Mouse (Mus musculus): Measurements from ENCODE around the gene 1700102P08Rik. TPM values are rescaled to one million over a fixed set of nuclear protein-coding genes. Genes with fewer than 3 reads are reported as not detected.
A peak's percentile ranks its signal among the peaks of the same experiment; 100 is the strongest.

Gene 1700102P08Rik
- total and polyA plus RNA-seq, 2 experiments from 2014 or later = not detected

DNA sequence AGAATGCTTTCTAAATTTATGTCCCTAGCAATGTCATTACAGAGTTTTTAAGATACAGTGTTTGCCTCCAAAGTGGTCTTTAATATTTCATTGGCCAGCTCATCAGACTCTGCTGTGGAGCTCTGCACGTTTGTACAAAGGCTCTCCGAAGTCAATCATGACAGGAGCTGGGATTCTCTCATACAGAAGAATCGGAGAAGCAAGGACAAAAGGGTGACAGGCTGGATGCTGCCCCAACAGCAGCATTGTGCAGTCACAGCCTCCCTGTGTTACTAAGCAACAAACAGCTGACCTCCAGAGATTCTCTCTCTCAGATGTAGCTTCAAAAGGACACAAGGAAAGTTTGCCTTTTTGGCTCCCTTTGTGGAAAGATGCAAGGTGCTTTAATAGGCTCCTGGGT lies 43.6 kb downstream of the 1700102P08Rik start, which contains the start of gene BC048562:
Gene BC048562, plus strand, starts transcription at position 301 of the 400 bp plus-strand sequence.
- Histone ChIP-seq H3K4me3 (ENCODE audit: low read depth, low read length) (no peak within 1 kb of the TSS), H3K4me1 (ENCODE audit: control insufficient read depth, insufficient read depth) (peaks cover 12% of the 10 kb centered on the region; the same call in 1 of the 2 replicates), H3K9ac (replicated peaks; ENCODE audit: low read depth, low read length) (no peak within 1 kb of the TSS), H3K27ac (ENCODE audit: low read depth) (no peak within 1 kb of the TSS), H3K4me2 (ENCODE audit: low read depth, low read length) (no peak within 1 kb of the TSS), H3K36me3 (replicated peaks; ENCODE audit: control insufficient read depth, insufficient read depth, low read length) (no peaks in the 10 kb centered on the region), H3K9me3 (replicated peaks; ENCODE audit: control insufficient read depth, low read length) (0 out of 2 replicates have a peak, but pooled peaks cover 3% of the 10 kb centered on the region), H3K27me3 (ENCODE audit: control insufficient read depth, insufficient read depth, low read length) (no peaks in the 10 kb centered on the region)
- DNase-seq (ENCODE audit: low spot score) (no peak), ATAC-seq (ENCODE audit: insufficient read depth, low read depth) (no peak)
- 62% methylated on average over 3 of the region's 3 CpGs for WGBS
- TF ChIP-seq EP300 (IDR thresholded peaks at IDR 0.05; ENCODE audit: low read depth) (no peak), CTCF (IDR thresholded peaks at IDR 0.05; ENCODE audit: low read depth) (no peak)

DNA sequence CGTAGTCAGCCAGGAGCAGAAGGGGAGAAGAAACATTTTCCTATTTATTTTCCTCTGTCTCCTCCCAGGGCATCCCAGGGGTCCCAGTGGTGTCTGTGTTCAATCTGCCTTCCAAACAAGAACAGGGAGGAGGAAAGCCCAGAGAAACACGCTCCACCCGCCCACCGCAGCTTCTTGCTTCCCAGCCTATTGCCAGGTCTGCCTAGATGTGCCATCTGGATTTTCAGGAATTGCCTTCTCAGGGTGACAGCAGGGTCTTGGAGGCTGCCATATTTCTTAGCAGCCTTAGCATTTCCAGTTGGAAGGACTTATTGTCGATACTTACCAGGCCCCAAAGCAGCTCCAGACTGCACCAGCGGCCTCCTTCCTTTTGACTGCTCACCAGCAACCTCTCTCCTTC lies 46.6 kb downstream of the 1700102P08Rik start:
- DNase-seq (ENCODE audit: low spot score) = no peak
- H3K27ac ChIP-seq (ENCODE audit: low read depth) = no peak overlapping the region
- no peaks in the 10 kb centered on the region for H3K27me3 ChIP-seq (ENCODE audit: control insufficient read depth, insufficient read depth, low read length)
- no peak overlapping the region for H3K4me3 ChIP-seq (ENCODE audit: low read depth, low read length)
- 0 out of 2 replicates have a peak, but pooled peaks cover 3% of the 10 kb centered on the region for H3K9me3 ChIP-seq (replicated peaks; ENCODE audit: control insufficient read depth, low read length)
- no peak overlapping the region for H3K9ac ChIP-seq (replicated peaks; ENCODE audit: low read depth, low read length)
- TF ChIP-seq CTCF (IDR thresholded peaks at IDR 0.05; ENCODE audit: low read depth) (no peak), EP300 (IDR thresholded peaks at IDR 0.05; ENCODE audit: low read depth) (no peak)
- no peaks in the 10 kb centered on the region for H3K36me3 ChIP-seq (replicated peaks; ENCODE audit: control insufficient read depth, insufficient read depth, low read length)
- no peak for ATAC-seq (ENCODE audit: insufficient read depth, low read depth)
- H3K4me1 ChIP-seq (ENCODE audit: control insufficient read depth, insufficient read depth) = peaks cover 19% of the 10 kb centered on the region; the same call in 1 of the 2 replicates
- H3K4me2 ChIP-seq (ENCODE audit: low read depth, low read length) = no peak overlapping the region
- WGBS = 87% methylated on average over 6 of the region's 6 CpGs

DNA sequence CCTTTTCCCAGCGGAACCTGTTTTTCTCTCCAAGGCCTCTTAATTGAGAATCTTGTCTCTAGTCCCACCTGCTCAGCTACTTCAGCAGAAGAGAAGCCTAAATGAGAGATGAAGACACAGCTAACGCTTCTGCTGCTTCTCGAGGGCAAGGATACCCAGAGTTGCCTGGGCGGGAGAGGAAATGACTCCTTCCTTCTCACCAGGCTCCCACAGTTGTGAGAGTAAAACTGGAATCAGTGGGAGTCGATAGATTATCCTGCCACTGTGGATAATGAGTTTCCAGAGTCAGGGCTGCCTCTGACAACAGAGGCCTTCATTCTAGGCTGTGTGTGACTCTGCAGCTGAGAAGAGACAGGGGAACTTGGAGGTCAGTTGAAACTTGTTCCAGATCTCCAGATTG lies 47.9 kb downstream of the 1700102P08Rik start:
- Histone ChIP-seq H3K9ac (replicated peaks; ENCODE audit: low read depth, low read length) (no peak overlapping the region), H3K36me3 (replicated peaks; ENCODE audit: control insufficient read depth, insufficient read depth, low read length) (no peaks in the 10 kb centered on the region), H3K9me3 (replicated peaks; ENCODE audit: control insufficient read depth, low read length) (0 out of 2 replicates have a peak, but pooled peaks cover 2% of the 10 kb centered on the region), H3K4me1 (ENCODE audit: control insufficient read depth, insufficient read depth) (peaks cover 22% of the 10 kb centered on the region; the same call in 1 of the 2 replicates), H3K4me2 (ENCODE audit: low read depth, low read length) (no peak overlapping the region), H3K27me3 (ENCODE audit: control insufficient read depth, insufficient read depth, low read length) (no peaks in the 10 kb centered on the region), H3K4me3 (ENCODE audit: low read depth, low read length) (no peak overlapping the region), H3K27ac (ENCODE audit: low read depth) (peak overlapping the region; percentile 37; the same call in 1 of the 2 replicates)
- WGBS = 62% methylated on average over 5 of the region's 5 CpGs
- ATAC-seq (ENCODE audit: insufficient read depth, low read depth) (no peak), DNase-seq (ENCODE audit: low spot score) (no peak)
- TF ChIP-seq CTCF (IDR thresholded peaks at IDR 0.05; ENCODE audit: low read depth) (no peak), EP300 (IDR thresholded peaks at IDR 0.05; ENCODE audit: low read depth) (no peak)

DNA sequence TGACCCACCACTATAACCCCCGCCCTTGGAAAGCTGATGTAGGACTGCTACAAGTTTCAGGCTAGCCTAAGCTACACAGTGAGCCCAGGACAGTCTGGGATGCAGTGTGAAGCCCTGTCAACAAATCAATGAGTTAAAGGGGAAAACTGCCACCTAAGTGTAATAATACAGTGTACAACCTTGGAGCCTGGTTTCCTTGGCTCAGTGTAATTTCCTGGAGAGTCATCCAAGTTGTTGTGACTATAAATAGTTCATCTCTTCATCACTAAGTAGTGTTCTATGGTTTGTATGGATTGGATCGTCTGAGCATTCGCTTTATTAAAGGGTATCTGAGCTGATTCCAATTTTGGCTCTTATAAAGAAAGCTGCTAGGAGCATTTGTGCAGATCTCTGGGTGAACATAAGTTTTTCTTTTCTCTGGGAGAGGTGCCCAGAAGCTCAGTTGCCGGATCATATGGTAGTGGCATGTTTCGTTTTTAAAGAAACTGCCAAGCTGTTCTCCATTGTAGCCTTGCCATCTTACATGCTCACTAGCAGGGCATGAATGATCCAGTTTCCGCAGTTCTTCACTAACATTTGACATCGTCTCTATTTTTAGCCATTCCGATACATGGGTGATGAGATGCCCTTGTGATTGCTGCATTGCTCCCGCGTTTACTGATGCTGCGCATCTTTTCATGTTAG lies 48.8 kb downstream of the 1700102P08Rik start:
- Histone ChIP-seq H3K36me3 (replicated peaks; ENCODE audit: control insufficient read depth, insufficient read depth, low read length) (no peaks in the 10 kb centered on the region), H3K4me1 (ENCODE audit: control insufficient read depth, insufficient read depth) (peaks cover 24% of the 10 kb centered on the region; the same call in 1 of the 2 replicates), H3K27me3 (ENCODE audit: control insufficient read depth, insufficient read depth, low read length) (no peaks in the 10 kb centered on the region), H3K4me2 (ENCODE audit: low read depth, low read length) (peak overlapping the region; percentile 37), H3K27ac (ENCODE audit: low read depth) (peak overlapping the region; percentile 37), H3K9ac (replicated peaks; ENCODE audit: low read depth, low read length) (no peak overlapping the region), H3K9me3 (replicated peaks; ENCODE audit: control insufficient read depth, low read length) (no peaks in the 10 kb centered on the region), H3K4me3 (ENCODE audit: low read depth, low read length) (0 out of 2 replicates have a peak overlapping the region, but pooled peaks have one; percentile 0)
- WGBS = 34% methylated on average over 11 of the region's 11 CpGs
- TF ChIP-seq EP300 (IDR thresholded peaks at IDR 0.05; ENCODE audit: low read depth) (no peak), CTCF (IDR thresholded peaks at IDR 0.05; ENCODE audit: low read depth) (no peak)
- peak; percentile 60 for ATAC-seq (ENCODE audit: insufficient read depth, low read depth)
- peak; percentile 75 for DNase-seq (ENCODE audit: low spot score)

DNA sequence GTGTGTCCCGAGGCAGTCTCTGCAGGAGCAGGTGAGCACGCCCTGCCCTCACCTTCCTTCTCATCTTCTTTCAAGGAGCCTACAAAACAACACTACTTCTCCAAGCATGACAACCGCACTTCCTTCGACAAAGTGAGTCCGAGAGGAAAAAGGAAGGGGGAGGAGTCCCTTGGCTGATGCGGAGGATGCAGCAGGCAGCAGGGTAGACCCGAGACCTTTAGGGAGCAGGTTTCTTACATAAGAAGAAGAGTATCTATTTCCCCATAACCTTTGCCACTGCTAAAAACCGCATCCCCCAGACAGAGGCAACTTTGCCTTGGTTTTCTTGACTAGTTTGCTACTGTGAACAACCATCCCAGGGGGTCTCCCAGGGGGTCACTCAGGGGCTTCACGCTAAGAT lies 52.5 kb downstream of the 1700102P08Rik start:
- ATAC-seq (ENCODE audit: insufficient read depth, low read depth) (no peak), DNase-seq (ENCODE audit: low spot score) (no peak)
- Histone ChIP-seq H3K9me3 (replicated peaks; ENCODE audit: control insufficient read depth, low read length) (no peaks in the 10 kb centered on the region), H3K4me2 (ENCODE audit: low read depth, low read length) (no peak overlapping the region), H3K27ac (ENCODE audit: low read depth) (no peak overlapping the region), H3K9ac (replicated peaks; ENCODE audit: low read depth, low read length) (no peak overlapping the region), H3K4me1 (ENCODE audit: control insufficient read depth, insufficient read depth) (peaks cover 30% of the 10 kb centered on the region), H3K36me3 (replicated peaks; ENCODE audit: control insufficient read depth, insufficient read depth, low read length) (peaks cover 12% of the 10 kb centered on the region), H3K27me3 (ENCODE audit: control insufficient read depth, insufficient read depth, low read length) (no peaks in the 10 kb centered on the region), H3K4me3 (ENCODE audit: low read depth, low read length) (no peak overlapping the region)
- TF ChIP-seq EP300 (IDR thresholded peaks at IDR 0.05; ENCODE audit: low read depth) (no peak), CTCF (IDR thresholded peaks at IDR 0.05; ENCODE audit: low read depth) (no peak)
- 61% methylated on average over 9 of the region's 9 CpGs for WGBS

Measured in heart, postnatal 0 days (tissue).